Mouse (Mus musculus) heart, embryonic 11.5 days (tissue): ENCODE measurements around the gene Ythdf1. TPM values are rescaled to one million over a fixed set of nuclear protein-coding genes. Genes with fewer than 3 reads are reported as not detected.

ENCODE experiments used
- ATAC-seq: fragments of 200-750 bp; cut with Nextera tagmentation; replicated peaks from 2 replicates; pipeline ENCODE4 v1.8.0; 2017; ENCODE audit warnings: moderate library complexity; ENCODE audit not compliant: insufficient number of reproducible peaks, low FRiP score, low TSS enrichment
- H3K27ac ChIP-seq: fragments of 300-500 bp; sonication (generic); 2 replicates; pipeline ENCODE4 v1.5.1; 2014; ENCODE audit warnings: mild to moderate bottlenecking, low read depth, low read length
- H3K27me3 ChIP-seq: fragments of 300-500 bp; sonication (generic); 2 replicates; pipeline ENCODE4 v1.6.1; 2014; ENCODE audit warnings: mild to moderate bottlenecking, low read length, mixed read lengths; ENCODE audit not compliant: control insufficient read depth, insufficient read depth
- H3K36me3 ChIP-seq: fragments of 300-500 bp; sonication (generic); 2 replicates; pipeline ENCODE4 v1.6.1; 2014; ENCODE audit warnings: mild to moderate bottlenecking, low read length, moderate library complexity, mixed read lengths; ENCODE audit not compliant: control insufficient read depth, insufficient read depth
- H3K4me1 ChIP-seq: fragments of 300-500 bp; sonication (generic); 2 replicates; pipeline ENCODE4 v1.6.1; 2014; ENCODE audit warnings: low read length; ENCODE audit not compliant: control insufficient read depth, insufficient read depth
- H3K4me2 ChIP-seq: fragments of 300-500 bp; sonication (generic); 2 replicates; pipeline ENCODE4 v1.6.1; 2014; ENCODE audit warnings: mild to moderate bottlenecking, moderate library complexity
- H3K4me3 ChIP-seq: fragments of 300-500 bp; sonication (generic); 2 replicates; pipeline ENCODE4 v1.5.1; 2014; ENCODE audit warnings: low read depth, low read length
- H3K9ac ChIP-seq: fragments of 300-500 bp; sonication (generic); 2 replicates; pipeline ENCODE4 v1.6.1; 2014; ENCODE audit warnings: mild to moderate bottlenecking, low read depth, low read length, moderate library complexity
- H3K9me3 ChIP-seq: fragments of 300-500 bp; sonication (generic); replicated peaks from 2 replicates; pipeline ENCODE4 v1.6.1; 2016; ENCODE audit warnings: low read length; ENCODE audit not compliant: control insufficient read depth
- WGBS: fragments of 180-500 bp; shearing (Covaris S2); extraction: QIAGEN DNeasy Blood & Tissue Kit; methylation state at CpG from one replicate; pipeline ENCODE4 v1.1.7; 2014; ENCODE audit not compliant: insufficient replicate concordance; 5-methylcytosine and 5-hydroxymethylcytosine counted together
- microRNA-seq: library from miRNA; unstranded; fragments of <30 nt; microRNA quantifications from one replicate; pipeline ENCODE4, GENCODE M21; 2016; ENCODE audit warnings: borderline number of aligned reads
- polyA plus RNA-seq: library from polyadenylated mRNA; unstranded; fragments of >200 nt; fragmentation: Nextera tagmentation; extraction: Ambion mirVana; gene quantifications from 2 replicates; pipeline ENCODE4 v1.2.1, GENCODE M21; 2014

Gene Ythdf1
- polyA plus RNA-seq, 1 experiment from 2014 or later, result 39.8 TPM

DNA sequence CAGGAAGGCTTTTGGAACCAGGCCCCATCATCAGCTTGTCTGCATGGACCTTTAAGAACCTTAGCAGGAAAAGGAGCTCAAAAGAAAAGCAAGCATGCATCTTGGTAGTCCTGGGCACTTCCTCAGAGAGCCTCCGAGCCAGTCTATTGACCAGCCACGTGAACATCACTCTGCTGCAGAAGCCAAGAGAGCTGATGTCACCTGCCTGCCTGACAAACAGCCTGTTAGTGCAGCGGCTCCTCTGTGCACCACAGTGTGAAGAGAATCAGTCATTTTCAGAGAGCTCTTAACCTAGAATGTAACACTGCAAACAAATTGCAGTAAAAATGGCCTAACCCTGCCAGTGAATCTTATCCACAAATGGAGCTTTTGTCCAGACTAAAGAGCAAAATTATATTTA, 50.7 kb downstream of the Ythdf1 start:
- no peak for ATAC-seq
- Histone ChIP-seq H3K4me1 (no peaks in the 10 kb centered on the region), H3K4me3 (no peak overlapping the region), H3K36me3 (no peaks in the 10 kb centered on the region), H3K9me3 (no peaks in the 10 kb centered on the region), H3K4me2 (no peak overlapping the region), H3K27me3 (0 out of 2 replicates have a peak, but pooled peaks cover 2% of the 10 kb centered on the region), H3K27ac (no peak overlapping the region), H3K9ac (no peak overlapping the region)
- WGBS, result 48% methylated on average over 3 of the region's 3 CpGs

DNA sequence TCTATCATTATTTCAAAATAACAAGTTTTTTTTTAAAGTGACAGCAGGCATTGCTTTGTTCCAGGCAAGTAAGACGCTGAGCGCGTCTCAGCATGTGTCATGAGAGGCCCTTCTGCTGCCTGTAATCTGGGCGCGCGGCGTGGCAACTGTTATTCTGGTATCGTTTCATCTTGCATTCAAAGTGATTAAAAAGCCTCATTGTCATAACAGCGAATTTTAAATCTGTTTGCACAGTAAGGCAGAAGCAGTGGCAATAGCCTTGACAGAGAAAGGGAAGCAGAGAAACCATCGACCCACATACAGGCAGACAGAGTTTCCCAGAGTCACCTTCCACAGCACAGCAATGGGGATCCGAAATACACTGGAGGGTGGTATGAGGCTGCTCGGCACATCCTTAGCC, 59.2 kb downstream of the Ythdf1 start:
- H3K4me2 ChIP-seq, result no peak overlapping the region
- H3K36me3 ChIP-seq, result no peaks in the 10 kb centered on the region
- ATAC-seq, result no peak
- no peaks in the 10 kb centered on the region for H3K9me3 ChIP-seq
- no peak overlapping the region for H3K27ac ChIP-seq
- H3K9ac ChIP-seq, result no peak overlapping the region
- WGBS, result 80% methylated on average over 12 of the region's 12 CpGs
- no peaks in the 10 kb centered on the region for H3K4me1 ChIP-seq
- H3K4me3 ChIP-seq, result no peak overlapping the region
- peaks cover 12% of the 10 kb centered on the region; the same call in 1 of the 2 replicates for H3K27me3 ChIP-seq

DNA sequence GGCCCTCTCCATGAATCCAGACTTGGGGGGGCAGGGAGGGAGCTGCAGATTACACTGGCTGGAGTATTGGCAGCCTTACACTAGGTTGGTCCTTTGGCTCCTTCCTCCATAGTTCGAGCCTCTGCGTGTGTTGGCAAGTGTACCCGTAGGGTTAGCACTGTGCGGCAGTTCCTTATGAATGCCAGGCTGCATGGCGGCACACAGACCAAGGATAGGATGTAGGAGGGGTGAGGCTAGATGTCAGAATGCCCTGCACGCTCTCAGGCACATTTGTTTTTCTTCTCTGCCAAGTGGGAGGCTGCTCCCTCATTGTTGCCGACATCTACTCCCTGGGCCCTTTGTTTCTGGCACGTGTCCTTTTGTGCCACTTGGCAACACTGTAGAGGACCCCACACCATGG, 63.6 kb downstream of the Ythdf1 start:
- Histone ChIP-seq H3K4me3 (no peak overlapping the region), H3K4me1 (no peaks in the 10 kb centered on the region), H3K4me2 (no peak overlapping the region), H3K9ac (no peak overlapping the region), H3K36me3 (no peaks in the 10 kb centered on the region), H3K27ac (no peak overlapping the region), H3K27me3 (peaks cover 33% of the 10 kb centered on the region), H3K9me3 (no peaks in the 10 kb centered on the region)
- 70% methylated on average over 8 of the region's 8 CpGs for whole genome bisulfite sequencing
- no peak for ATAC-seq

DNA sequence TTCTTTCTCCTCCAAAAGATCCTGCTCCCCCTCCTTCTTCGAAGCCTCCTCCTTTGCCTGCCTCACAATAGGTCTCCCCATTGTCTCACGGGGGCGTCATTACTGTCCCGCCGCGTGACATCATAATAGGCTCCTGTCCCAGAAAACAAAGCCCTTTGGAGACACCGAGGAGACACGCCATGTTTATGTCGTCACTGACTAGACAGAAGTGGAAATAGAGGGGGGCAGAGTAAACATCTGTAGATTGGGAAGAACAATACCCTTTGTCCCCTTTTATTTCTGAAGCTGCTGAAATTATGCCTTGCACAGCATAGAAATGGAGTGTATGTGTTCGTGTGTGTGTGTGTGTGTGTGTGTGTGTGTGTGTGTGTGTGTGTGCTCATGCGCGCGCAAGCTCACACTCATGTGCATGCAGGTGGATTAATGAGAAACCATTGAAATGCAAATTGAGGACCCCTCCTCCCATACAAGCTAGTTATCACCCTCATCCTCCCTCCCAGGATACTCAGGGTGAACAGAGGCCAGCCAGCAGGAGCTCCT, 65.7 kb downstream of the Ythdf1 start:
- no peak overlapping the region for H3K9ac ChIP-seq
- H3K27ac ChIP-seq, result no peak overlapping the region
- 13% methylated on average over 13 of the region's 13 CpGs for WGBS
- H3K4me1 ChIP-seq, result no peaks in the 10 kb centered on the region
- no peaks in the 10 kb centered on the region for H3K36me3 ChIP-seq
- no peaks in the 10 kb centered on the region for H3K9me3 ChIP-seq
- H3K27me3 ChIP-seq, result peaks cover 27% of the 10 kb centered on the region
- no peak for ATAC-seq
- no peak overlapping the region for H3K4me2 ChIP-seq
- H3K4me3 ChIP-seq, result no peak overlapping the region

Small RNA genes lying within 50 kb of the gene (microRNA-seq; reads per million reads assigned to microRNA genes)
- gene Mir124a-3, result 0.20 reads per million

Other genes with a start within 250 kb of the Ythdf1 start
- gene Dido1, start 210.9 kb downstream of the Ythdf1 start, polyA plus RNA-seq, result 20.8 and 21.3 TPM in 2 replicates
- gene Gid8, start 210.8 kb downstream of the Ythdf1 start, polyA plus RNA-seq, result 52.9 and 54.2 TPM in 2 replicates
- 0.41 and 0.96 TPM in 2 replicates for gene Slc17a9, start 195.7 kb downstream of the Ythdf1 start, polyA plus RNA-seq
- gene Bhlhe23, start 144.0 kb downstream of the Ythdf1 start, polyA plus RNA-seq, result not detected in 2 replicates
- 0.13 TPM in 1 of 2 replicates, not detected in the other for gene Birc7, start 8.1 kb upstream of the Ythdf1 start, polyA plus RNA-seq
- gene Nkain4, start 33.8 kb upstream of the Ythdf1 start, polyA plus RNA-seq, result 29.3 and 34.2 TPM in 2 replicates
- gene Arfgap1, start 46.3 kb upstream of the Ythdf1 start, polyA plus RNA-seq, result 59.3 and 68.9 TPM in 2 replicates
- gene Col20a1, start 65.6 kb upstream of the Ythdf1 start, polyA plus RNA-seq, result 0.17 and 0.30 TPM in 2 replicates
- gene Chrna4, start 122.6 kb upstream of the Ythdf1 start, polyA plus RNA-seq, result 0.28 and 0.70 TPM in 2 replicates
- 0.17 and 0.30 TPM in 2 replicates for gene Kcnq2, start 214.4 kb upstream of the Ythdf1 start, polyA plus RNA-seq
- gene Eef1a2, start 236.1 kb upstream of the Ythdf1 start, polyA plus RNA-seq, result 4.6 and 5.7 TPM in 2 replicates